Mouse (Mus musculus) left cerebral cortex, postnatal 4 days (tissue): Measurements from ENCODE around the gene Gpr132. TPM values are rescaled to one million over a fixed set of nuclear protein-coding genes. Genes with fewer than 3 reads are reported as not detected.

Experiments
- total RNA-seq, 2 experiments: library from RNA; stranded (reverse); gene quantifications; 2 replicates each; pipeline ENCODE4 v1.2.3; 2021

Gpr132 gene
- total RNA-seq, 2 experiments from 2014 or later: not detected

Other genes with a start within 250 kb of the Gpr132 start
- 1 to 10 TPM; 1.5 to 1.7 TPM for gene Adssl1, start 248.2 kb downstream of the Gpr132 start, total RNA-seq
- 10 to 100 TPM; 25.3 to 25.9 TPM for gene Siva1, start 223.5 kb downstream of the Gpr132 start, total RNA-seq
- 100 to 1,000 TPM; 279 to 286 TPM for gene Akt1, start 193.3 kb downstream of the Gpr132 start, total RNA-seq
- 1 to 10 TPM in 1 of 2 experiments, under 1 TPM in 1; 0.62 to 1.9 TPM for gene Zbtb42, start 189.4 kb downstream of the Gpr132 start, total RNA-seq
- 100 to 1,000 TPM; 183 to 185 TPM for gene Cep170b, start 147.8 kb downstream of the Gpr132 start, total RNA-seq
- 1 to 10 TPM; 6.2 to 6.6 TPM for gene Pld4, start 107.6 kb downstream of the Gpr132 start, total RNA-seq
- 10 to 100 TPM; 28.1 to 28.2 TPM for gene Ahnak2, start 65.6 kb downstream of the Gpr132 start, total RNA-seq
- gene Clba1, start 59.3 kb downstream of the Gpr132 start, total RNA-seq: 10 to 100 TPM; 15.0 to 15.8 TPM
- 10 to 100 TPM; 18.5 to 19.8 TPM for gene Cdca4, start 38.8 kb downstream of the Gpr132 start, total RNA-seq
- gene Jag2, start 61.5 kb upstream of the Gpr132 start, total RNA-seq: 10 to 100 TPM; 76.5 to 97.2 TPM
- gene Nudt14, start 73.9 kb upstream of the Gpr132 start, total RNA-seq: 10 to 100 TPM; 12.5 to 16.7 TPM
- gene Btbd6, start 108.3 kb upstream of the Gpr132 start, total RNA-seq: 10 to 100 TPM; 53.6 to 59.2 TPM
- gene Brf1, start 132.5 kb upstream of the Gpr132 start, total RNA-seq: 10 to 100 TPM; 64.5 to 67.2 TPM
- 100 to 1,000 TPM; 184 to 189 TPM for gene Pacs2, start 146.3 kb upstream of the Gpr132 start, total RNA-seq
- gene Tex22, start 206.3 kb upstream of the Gpr132 start, total RNA-seq: under 1 TPM; 0.40 to 0.74 TPM
- gene Mta1, start 230.1 kb upstream of the Gpr132 start, total RNA-seq: 100 to 1,000 TPM; 103 to 105 TPM